Mouse (Mus musculus): Measurements from ENCODE around the gene Otud5. TPM values are rescaled to one million over a fixed set of nuclear protein-coding genes. Genes with fewer than 3 reads are reported as not detected.
"Not testable (repeated sequence)": the region's sequence is repeated elsewhere in the genome, so short reads cannot be mapped to it uniquely, and the experiment has no call there.

Gene Otud5
- total RNA-seq, 4 experiments from 2014 or later = 62.6 to 72.7 (median 69.4) TPM

GRCm38 (mm10) chrX:7883841-7884567 is 42.8 kb downstream of the Otud5 start, which contains the start of gene Slc35a2:
Gene Slc35a2, plus strand, starts transcription at chrX:7884028.
- DNase-seq = peak; percentile 89

DNA sequence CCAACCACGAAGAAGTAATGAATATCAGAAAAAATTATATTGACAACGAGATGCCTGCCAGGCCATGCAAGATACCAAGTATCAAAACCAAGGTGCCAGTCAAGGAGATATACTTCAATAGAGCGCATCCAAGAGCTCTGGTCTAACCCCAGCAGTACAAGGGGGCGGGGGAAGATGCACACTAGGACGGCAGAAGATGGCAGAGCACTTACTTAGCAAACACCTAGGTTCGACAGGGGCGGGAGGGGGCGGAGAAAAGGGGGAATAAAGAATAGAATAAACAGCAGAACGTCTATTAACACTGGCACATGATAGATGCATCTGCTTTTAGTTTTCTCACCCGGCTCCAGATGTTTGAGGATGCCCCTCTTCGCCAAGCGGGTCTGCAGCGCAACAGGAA is 57.0 kb downstream of the Otud5 start:
- DNase-seq = no peak

DNA sequence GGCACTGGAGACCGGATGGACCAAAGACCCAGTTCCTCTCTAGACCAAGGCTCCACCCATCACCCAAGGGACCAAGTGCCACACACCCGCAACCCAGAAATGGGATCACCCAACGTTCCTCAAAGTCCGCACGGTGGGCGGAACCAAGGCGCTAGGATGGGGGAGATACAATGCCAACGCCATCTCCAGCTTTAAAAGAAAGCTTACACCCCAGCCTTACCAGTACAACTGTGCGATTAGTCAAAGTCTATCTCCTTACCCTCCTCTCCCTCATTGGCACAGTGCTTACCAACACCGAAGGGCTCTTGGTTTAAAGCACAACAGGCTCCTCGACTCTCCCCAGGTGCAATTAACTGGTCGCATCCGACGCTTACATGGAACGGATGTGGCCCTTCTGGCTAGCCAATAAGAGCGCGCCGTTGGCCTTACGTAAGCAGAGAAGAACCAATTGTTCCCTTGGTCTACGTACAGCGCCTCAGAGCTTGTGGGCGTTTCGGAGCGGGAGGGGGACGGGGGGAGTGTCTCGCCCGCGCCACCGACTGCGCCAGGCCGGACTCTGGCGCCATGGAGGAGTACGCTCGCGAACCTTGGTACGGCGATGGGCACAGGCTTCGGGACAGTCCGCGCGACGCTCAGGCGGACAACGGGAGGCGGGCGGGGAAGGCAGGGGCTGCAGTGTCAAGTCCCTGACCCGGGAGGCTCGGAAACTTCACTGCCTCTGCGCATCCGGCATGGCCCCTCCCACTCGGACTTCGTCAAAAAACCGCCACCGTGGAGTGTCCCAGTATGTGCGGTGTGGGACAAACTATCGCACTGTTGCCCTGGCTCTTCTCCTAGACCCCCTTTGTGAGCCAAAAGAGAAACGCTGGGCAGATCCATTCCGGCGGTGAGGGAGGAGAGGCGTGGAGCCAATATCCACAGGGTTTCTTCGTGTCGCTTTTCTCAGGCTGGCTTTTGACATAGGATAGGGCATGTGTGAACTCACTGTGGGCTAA is 58.0 kb downstream of the Otud5 start, which contains the start of the genes Pqbp1 and Timm17b:
TSS of gene Pqbp1 (minus strand) at position 390 of the 995 bp plus-strand sequence.
TSS of gene Timm17b (plus strand) at position 478 of the 995 bp plus-strand sequence.
- DNase-seq = peak; percentile 87

- DNase-seq = no peak
Observed at GRCm38 (mm10) chrX:7904441-7904840, 63.3 kb downstream of the Otud5 start.

DNA sequence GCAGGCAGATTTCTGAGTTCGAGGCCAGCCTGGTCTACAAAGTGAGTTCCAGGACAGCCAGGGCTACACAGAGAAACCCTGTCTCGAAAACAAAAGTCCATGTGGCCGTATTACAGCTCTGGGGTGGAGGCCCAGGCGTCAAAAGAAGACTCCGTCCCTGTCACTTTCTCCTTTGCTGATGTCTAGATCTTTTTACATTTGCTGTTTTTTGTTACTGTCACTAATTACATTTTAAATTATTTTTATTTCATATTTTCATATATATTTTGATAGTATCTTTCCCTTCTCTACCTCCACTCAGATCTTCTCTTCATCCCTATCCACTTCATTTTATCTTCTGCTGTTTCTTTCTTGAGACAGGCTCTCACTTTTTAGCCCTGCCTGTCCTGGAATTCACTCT is 66.6 kb downstream of the Otud5 start, which contains the start of gene Gm10491:
TSS of gene Gm10491 (minus strand) at position 101 of the 400 bp plus-strand sequence.
- no peak for DNase-seq

DNA sequence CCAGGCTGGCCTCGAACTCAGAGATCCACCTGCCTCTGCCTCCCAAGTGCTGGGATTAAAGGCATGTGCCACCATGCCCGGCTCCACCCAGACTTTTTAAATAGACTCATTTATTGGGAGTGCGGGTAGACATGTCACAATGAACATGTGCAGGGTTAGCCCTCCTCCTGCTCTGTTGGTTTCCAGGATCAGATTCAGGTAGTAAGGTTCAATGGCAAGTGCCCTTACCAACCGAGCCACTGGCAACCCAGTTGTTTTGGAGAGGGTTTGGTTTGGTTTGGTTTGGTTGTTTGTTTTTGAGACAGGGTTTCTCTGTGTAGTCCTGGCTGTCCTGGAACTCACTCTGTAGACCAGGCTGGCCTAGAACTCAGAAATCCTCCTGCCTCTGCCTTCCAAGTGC is 68.1 kb downstream of the Otud5 start, which contains the start of gene Gm10490:
TSS of gene Gm10490 (plus strand) at position 301 of the 400 bp plus-strand sequence.
- DNase-seq = not testable (repeated sequence)

- DNase-seq = no peak
Observed at GRCm38 (mm10) chrX:7910473-7910872, 69.3 kb downstream of the Otud5 start.

GRCm38 (mm10) chrX:7915669-7916068 is 74.5 kb downstream of the Otud5 start:
- not testable (repeated sequence) for DNase-seq

GRCm38 (mm10) chrX:7917960-7918359 is 76.8 kb downstream of the Otud5 start:
- DNase-seq = not testable (repeated sequence)

- no peak for DNase-seq
Observed at GRCm38 (mm10) chrX:7919601-7920383, 78.6 kb downstream of the Otud5 start, which contains the start of gene Pcsk1n. Gene Pcsk1n, plus strand, starts transcription at chrX:7919822.

DNA sequence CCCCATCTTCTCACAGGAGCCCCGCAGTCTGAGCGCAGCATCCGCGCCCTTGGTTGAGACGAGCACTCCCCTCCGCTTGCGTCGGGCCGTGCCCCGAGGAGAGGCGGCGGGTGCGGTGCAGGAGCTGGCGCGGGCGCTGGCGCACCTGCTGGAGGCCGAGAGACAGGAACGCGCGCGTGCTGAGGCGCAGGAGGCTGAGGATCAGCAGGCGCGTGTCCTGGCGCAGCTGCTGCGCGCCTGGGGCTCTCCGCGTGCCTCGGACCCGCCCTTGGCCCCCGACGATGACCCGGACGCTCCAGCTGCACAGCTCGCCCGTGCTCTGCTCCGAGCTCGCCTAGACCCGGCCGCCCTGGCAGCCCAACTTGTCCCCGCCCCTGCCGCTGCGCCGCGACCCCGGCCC is 80.9 kb downstream of the Otud5 start:
- DNase-seq = no peak

Small RNA genes lying within 50 kb of the gene (microRNA-seq; reads per million reads assigned to microRNA genes)
- gene Mir1198 = 37.1 to 54.3 reads per million in 2 experiments

Other genes starting within 250 kb of the Otud5 start
- 10 to 100 TPM; 22.4 to 30.0 (median 27.1) TPM for gene Ccdc22, start 235.8 kb upstream of the Otud5 start, total RNA-seq (2022)
- not detected for gene Cacna1f, start 234.3 kb upstream of the Otud5 start, total RNA-seq (2022)
- 100 to 1,000 TPM in 1 of 4 experiments, 10 to 100 TPM in 3; 71.5 to 122 (median 80.3) TPM for gene Syp, start 202.9 kb upstream of the Otud5 start, total RNA-seq (2022)
- gene Prickle3, start 184.1 kb upstream of the Otud5 start, total RNA-seq (2022) = 10 to 100 TPM in 3 of 4 experiments, 1 to 10 TPM in 1; 9.6 to 14.5 (median 12.8) TPM
- 10 to 100 TPM; 57.7 to 99.2 (median 78.7) TPM for gene Plp2, start 170.0 kb upstream of the Otud5 start, total RNA-seq (2022)
- gene Magix, start 160.1 kb upstream of the Otud5 start, total RNA-seq (2022) = under 1 TPM; 0.31 to 0.67 (median 0.45) TPM
- gene Gpkow, start 144.2 kb upstream of the Otud5 start, total RNA-seq (2022) = 10 to 100 TPM; 57.1 to 76.9 (median 64.6) TPM
- 10 to 100 TPM; 68.5 to 92.2 (median 76.2) TPM for gene Wdr45, start 127.0 kb upstream of the Otud5 start, total RNA-seq (2022)
- gene Gm45208, start 119.1 kb upstream of the Otud5 start, total RNA-seq (2022) = not detected
- gene Praf2, start 112.9 kb upstream of the Otud5 start, total RNA-seq (2022) = 10 to 100 TPM; 14.4 to 18.2 (median 15.7) TPM
- 1 to 10 TPM; 4.7 to 7.3 (median 5.4) TPM for gene Ccdc120, start 90.5 kb upstream of the Otud5 start, total RNA-seq (2022)
- 10 to 100 TPM; 36.1 to 53.1 (median 44.9) TPM for gene Tfe3, start 78.8 kb upstream of the Otud5 start, total RNA-seq (2022)
- 10 to 100 TPM; 43.8 to 71.8 (median 60.5) TPM for gene Gripap1, start 51.6 kb upstream of the Otud5 start, total RNA-seq (2022)
- gene Kcnd1, start 19.1 kb upstream of the Otud5 start, total RNA-seq (2022) = 1 to 10 TPM in 3 of 4 experiments, under 1 TPM in 1; 0.81 to 2.1 (median 1.6) TPM
- gene Pim2, start 36.9 kb downstream of the Otud5 start, total RNA-seq (2022) = 10 to 100 TPM; 10.6 to 12.3 (median 12.2) TPM
- gene Slc35a2, start 42.7 kb downstream of the Otud5 start, total RNA-seq (2022) = 10 to 100 TPM; 44.4 to 53.4 (median 51.2) TPM
- 100 to 1,000 TPM in 3 of 4 experiments, 10 to 100 TPM in 1; 96.2 to 130 (median 106) TPM for gene Pqbp1, start 57.9 kb downstream of the Otud5 start, total RNA-seq (2022)
- 100 to 1,000 TPM; 110 to 134 (median 131) TPM for gene Timm17b, start 58.0 kb downstream of the Otud5 start, total RNA-seq (2022)
- not detected for gene Gm10491, start 66.5 kb downstream of the Otud5 start, total RNA-seq (2022)
- not detected for gene Gm10490, start 68.2 kb downstream of the Otud5 start, total RNA-seq (2022)
- gene Pcsk1n, start 78.5 kb downstream of the Otud5 start, total RNA-seq (2022) = 10 to 100 TPM; 47.2 to 84.3 (median 72.8) TPM
- gene Eras, start 87.2 kb downstream of the Otud5 start, total RNA-seq (2022) = not detected
- gene Hdac6, start 106.5 kb downstream of the Otud5 start, total RNA-seq (2022) = 10 to 100 TPM; 14.0 to 36.2 (median 24.5) TPM
- gene Gata1, start 136.7 kb downstream of the Otud5 start, total RNA-seq (2022) = 1 to 10 TPM in 2 of 4 experiments, not detected in 2; 1.7 to 2.6 TPM
- gene Glod5, start 177.1 kb downstream of the Otud5 start, total RNA-seq (2022) = not detected
- 10 to 100 TPM; 11.5 to 14.6 (median 13.9) TPM for gene Suv39h1, start 233.4 kb downstream of the Otud5 start, total RNA-seq (2022)
- 1 to 10 TPM; 1.8 to 3.7 (median 3.2) TPM for gene Was, start 249.1 kb downstream of the Otud5 start, total RNA-seq (2022)